Mouse (Mus musculus) CD4-positive, CD25-positive, alpha-beta regulatory T cell, adult 9 weeks (primary cell): ENCODE results near the gene Kncn. TPM values are rescaled to one million over a fixed set of nuclear protein-coding genes. Genes with fewer than 3 reads are reported as not detected.

Source experiments
- polyA plus RNA-seq: library from polyadenylated mRNA; unstranded; fragments of 100-300 nt; shearing (Covaris generic); gene quantifications from one replicate; pipeline ENCODE4 v1.2.1, GENCODE M21; 2017

The Kncn gene
- 0.36 TPM for polyA plus RNA-seq

DNA sequence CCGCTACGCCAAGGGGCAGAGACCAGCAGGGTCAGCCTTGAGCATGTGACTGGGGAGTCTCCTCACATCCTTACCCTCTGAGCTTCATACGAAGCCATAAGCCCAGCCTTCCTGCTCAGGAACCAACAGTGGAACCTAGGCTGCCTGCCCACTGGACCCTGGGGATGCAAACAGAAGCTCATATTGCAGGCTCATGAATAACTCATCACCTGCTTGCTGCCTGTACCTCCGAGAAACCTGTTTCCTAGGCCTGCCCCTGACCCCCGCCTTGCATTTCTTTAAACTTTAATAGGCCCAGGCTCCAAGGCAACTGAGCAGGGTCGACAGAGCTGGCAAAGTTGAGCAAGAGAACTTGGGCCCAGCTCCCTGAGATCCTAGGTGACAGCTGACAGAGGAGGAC, at the start of gene Kncn:
Gene Kncn (plus strand): TSS at position 379 of the 400 bp plus-strand sequence.

DNA sequence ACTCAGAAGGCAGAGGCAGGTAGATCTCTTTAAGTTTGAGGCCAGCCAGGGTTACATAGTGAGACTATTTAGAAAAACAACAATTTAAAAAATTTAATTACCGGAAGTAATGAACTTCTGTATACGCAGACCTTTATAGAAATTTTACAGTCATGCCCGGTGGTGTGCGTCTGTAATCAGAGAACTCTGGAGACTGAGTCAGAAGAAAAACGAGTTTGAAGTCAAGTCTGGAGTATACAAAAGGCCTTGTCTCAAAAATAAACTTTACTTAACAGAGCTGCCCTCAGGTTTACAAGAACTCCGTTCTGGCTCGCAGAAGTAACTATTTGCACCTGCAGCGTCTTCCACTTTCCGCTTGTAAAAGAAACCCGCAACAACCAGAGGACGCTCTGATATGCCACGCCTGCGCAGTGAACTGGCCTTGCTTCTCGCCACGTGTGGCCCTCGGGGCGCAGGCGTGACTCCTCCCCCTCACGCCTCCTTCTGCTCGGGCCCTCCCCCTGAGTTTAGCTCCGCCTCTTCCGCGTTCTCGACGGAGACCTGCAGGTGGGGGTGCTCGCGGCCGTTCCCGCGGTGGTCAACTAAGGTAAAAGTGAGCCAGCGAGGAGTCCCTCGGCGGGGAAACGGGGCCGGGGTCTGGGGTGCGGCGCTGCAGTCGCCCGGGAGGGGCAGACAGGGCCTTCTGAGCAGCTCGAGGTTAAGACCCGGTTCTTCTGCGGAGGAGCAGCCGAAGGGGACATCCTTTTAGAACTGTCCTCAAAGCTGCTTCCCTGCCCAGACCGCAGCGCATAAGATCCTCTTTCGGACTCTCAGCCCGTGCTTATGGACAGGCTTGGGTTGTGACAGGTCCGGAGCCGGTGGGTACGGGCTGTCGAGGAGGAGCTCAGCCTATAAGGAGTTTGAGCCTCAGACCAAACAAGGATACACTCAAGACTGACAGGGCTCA, 45.2 kb upstream of the Kncn start, which contains the start of gene Mknk1:
Gene Mknk1 (plus strand): TSS at position 503 of the 946 bp plus-strand sequence.

DNA sequence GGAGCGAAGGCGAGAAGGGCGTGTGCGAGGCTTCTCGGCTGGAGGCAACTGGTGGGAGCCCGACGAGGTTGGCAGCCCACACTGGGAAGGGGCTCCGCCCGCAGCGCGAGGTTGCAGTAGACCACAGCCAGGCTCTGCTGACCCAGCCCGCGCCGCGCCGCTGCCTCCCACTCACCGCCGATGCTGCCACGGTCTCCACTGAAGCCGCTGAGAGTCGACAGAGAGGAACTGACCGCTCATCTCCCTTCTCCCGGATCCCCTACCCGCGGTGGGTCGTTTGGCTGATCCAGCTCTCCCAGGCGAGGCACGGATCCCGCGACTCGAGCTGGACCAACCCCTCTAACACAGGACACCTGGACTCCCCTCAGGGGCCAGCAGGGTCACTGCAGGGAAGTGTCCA, 6.4 kb downstream of the Kncn start, which contains the start of gene 6430628N08Rik:
Gene 6430628N08Rik (plus strand): TSS at position 113 of the 400 bp plus-strand sequence.

Other genes starting within 250 kb of the Kncn start
- gene Cyp4b1, start 236.7 kb upstream of the Kncn start, polyA plus RNA-seq = not detected
- gene Efcab14, start 146.7 kb upstream of the Kncn start, polyA plus RNA-seq = 44.0 TPM
- not detected for gene Tex38, start 103.4 kb upstream of the Kncn start, polyA plus RNA-seq
- gene Atpaf1, start 99.6 kb upstream of the Kncn start, polyA plus RNA-seq = 19.0 TPM
- gene Mob3c, start 56.3 kb upstream of the Kncn start, polyA plus RNA-seq = 25.1 TPM
- gene Mknk1, start 45.2 kb upstream of the Kncn start, polyA plus RNA-seq = 65.6 TPM
- gene 6430628N08Rik, start 6.3 kb downstream of the Kncn start, polyA plus RNA-seq = not detected
- not detected for gene Dmbx1, start 55.5 kb downstream of the Kncn start, polyA plus RNA-seq
- 98.4 TPM for gene Faah, start 133.5 kb downstream of the Kncn start, polyA plus RNA-seq
- 35.7 TPM for gene Nsun4, start 169.5 kb downstream of the Kncn start, polyA plus RNA-seq
- gene Uqcrh, start 190.7 kb downstream of the Kncn start, polyA plus RNA-seq = 528 TPM
- gene Lrrc41, start 190.9 kb downstream of the Kncn start, polyA plus RNA-seq = 34.5 TPM
- 4.3 TPM for gene Rad54l, start 239.3 kb downstream of the Kncn start, polyA plus RNA-seq
- 6.9 TPM for gene Pomgnt1, start 239.4 kb downstream of the Kncn start, polyA plus RNA-seq